Mouse (Mus musculus) G1E-ER4 (cell line): ENCODE results near the gene Vdac1. TPM values are rescaled to one million over a fixed set of nuclear protein-coding genes. Genes with fewer than 3 reads are reported as not detected.

Experiments used
- GATA1 ChIP-seq: IDR thresholded peaks from one replicate; pipeline ENCODE4 v1.8.0; 2012; ENCODE audit warnings: low read length, inconsistent platforms
- polyA plus RNA-seq: library from polyadenylated mRNA; stranded (reverse); fragments of >175 nt; gene quantifications from 2 replicates; pipeline ENCODE4 v1.2.3, GENCODE M21; 2012

Vdac1 gene
- polyA plus RNA-seq, 1 experiment = 55.2 TPM

DNA sequence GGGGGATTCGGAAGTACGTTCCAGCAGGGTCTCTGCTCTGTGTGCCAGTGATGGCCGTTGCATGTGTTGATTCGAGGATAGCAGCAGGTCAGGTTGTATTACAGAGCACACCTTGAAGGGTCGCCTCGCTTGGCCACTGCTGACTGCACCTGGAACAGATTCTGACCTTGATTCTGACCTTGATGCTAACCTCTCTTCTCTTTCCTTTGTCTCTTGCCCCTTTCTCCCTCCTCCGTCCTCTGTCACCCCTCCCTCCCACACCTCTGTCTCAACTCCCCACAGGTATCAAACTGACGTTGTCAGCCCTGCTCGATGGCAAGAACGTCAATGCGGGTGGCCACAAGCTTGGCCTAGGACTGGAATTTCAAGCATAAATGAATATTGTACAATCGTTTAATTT is 27.5 kb downstream of the Vdac1 start:
- no peak for TF ChIP-seq GATA1

DNA sequence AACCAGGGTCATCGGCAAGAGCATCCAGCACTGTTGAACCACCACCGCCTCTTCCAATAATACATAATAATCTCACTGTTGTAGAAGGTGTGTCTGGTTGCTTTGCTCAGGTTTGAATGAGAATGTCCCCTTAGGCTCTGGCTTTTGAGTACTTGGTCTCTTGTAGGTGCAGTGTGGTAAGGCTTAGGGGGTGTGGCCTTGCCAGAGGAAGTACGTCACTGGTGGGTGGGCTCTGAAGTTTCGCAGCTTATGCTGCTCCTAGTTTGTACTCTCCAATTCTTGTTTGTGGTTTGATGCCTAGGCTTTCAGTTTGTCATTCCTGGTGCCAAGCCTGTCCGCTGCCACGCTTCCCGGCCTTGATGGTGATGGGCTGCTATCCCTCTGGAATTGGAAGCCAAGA is 29.3 kb downstream of the Vdac1 start:
- TF ChIP-seq GATA1 = no peak

DNA sequence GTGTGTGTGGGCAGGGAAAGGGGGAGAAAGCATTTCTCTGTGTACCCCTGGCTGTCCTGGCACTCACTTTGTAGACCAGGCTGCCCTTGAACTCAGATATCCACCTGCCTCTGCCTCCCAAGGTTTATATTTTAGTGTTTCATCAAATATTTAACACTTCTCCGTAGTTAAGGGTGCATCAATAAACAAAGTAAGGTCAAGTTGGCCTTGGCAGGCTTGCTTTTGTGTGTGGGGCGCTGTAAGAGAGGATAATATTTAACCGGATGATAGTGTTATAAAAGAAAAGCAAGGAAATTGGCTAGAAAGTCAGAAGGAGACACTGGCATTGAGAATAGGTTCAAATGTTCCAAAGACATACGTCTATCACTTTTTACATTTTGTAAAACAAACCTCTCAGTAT is 33.8 kb downstream of the Vdac1 start:
- TF ChIP-seq GATA1 = no peak

DNA sequence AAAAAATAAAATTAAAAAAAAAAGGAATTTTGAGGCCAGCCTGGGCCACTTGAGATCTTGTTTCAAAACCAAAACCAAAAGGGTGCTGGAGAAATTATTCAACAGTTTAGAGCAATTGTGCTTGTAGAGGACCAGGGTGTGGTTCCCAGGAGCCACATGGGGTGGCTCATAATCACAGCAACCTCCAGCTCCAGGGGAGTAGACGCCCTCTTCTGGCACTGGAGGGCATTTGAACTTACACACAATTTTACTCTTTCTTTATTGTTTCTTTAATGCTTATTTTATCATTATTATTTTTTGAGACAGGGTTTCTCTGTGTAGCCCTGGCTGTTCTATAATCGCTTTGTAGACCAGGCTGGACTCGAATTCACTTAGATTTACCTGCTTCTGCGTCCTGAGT is 34.7 kb downstream of the Vdac1 start:
- no peak for TF ChIP-seq GATA1

DNA sequence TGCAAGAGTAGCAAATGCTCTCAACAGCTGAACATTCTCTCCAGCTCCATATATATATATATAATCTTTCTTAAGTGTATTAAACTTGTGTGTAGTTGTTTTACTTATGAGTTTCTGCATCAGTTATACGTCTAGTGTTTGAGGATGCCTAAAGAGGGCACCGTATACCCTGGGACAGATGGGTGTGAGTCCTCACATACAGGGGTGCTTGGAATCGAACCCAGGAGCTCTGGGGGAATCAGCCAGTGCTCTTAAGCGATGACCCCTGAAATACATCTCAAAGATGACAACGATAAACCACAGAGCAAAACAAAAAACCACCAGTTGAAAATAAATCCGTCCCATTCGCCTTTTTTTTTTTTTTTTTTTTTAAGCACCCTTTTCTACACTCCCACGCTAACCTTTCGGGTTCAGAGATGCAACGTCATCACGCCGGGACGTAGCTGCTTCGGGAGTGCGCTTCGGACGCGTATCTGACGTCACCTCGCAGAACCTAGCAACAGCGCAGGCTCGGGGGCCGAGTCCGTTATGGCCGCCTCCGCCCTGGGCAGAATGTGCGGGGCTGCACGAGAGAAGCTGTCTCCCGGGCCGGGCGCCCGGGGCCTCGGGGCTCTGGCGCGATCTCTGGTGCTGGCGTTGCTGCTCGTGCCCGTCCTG is 35.4 kb downstream of the Vdac1 start, which contains the start of gene 9530068E07Rik:
9530068E07Rik (plus strand) TSS at position 489 of the 657 bp plus-strand sequence.
- no peak for TF ChIP-seq GATA1

DNA sequence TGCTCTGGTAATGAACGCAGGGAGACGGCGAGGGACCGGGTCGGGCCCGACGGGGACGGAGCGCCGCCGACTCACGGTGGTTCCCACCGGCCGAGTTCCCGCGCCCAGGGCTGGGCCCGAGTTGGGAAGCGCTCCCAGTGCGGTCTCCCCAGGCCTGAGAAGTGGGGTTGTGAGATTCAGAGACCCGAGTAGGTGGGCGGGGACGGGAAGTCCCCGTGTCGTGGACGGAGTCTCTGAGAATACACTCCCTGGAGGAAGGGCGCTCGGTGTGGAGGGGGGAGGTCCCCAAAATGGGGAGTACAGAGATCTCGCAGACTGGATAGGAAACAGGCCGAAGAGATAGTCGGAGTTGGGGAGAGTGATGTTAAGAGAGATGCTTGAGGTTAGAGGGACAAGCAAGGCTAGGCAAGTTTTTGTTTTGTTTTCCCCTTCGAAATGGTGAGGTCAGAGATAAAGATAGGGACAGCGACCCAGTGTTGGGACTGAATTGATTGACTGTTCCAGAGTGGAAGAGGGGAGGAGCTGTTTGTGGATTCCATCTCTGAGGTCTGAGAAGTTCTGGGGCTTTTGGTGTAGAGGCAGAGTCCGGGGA is 36.0 kb downstream of the Vdac1 start:
- no peak for TF ChIP-seq GATA1

DNA sequence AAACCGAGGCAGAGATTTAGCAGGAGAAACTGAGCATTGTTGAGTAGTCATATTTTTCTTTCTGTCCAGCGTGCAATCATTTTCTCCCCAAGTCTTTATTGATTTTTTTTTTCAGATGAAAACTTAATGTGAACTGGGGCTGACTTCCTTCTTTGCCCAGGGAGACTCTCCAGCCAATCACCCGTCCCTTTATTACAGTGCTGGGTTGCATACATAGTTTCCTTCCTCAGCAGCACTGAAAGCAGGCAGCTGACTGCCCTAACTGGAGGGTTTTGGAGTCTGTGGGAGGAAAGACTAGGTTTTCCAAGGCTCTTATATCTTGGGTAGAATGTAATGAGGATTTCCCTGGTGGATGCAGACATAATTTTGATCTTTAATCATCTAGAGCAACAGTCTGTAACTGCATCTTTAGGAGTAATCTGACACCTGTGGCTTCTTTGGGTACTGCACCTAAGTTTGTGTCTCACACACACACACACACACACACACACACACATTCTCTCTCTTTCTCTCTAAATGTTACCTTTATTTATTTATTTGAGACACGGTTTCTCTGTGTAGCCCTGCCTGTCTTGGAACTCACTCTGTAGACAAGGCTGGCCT is 36.8 kb downstream of the Vdac1 start:
- TF ChIP-seq GATA1 = no peak

DNA sequence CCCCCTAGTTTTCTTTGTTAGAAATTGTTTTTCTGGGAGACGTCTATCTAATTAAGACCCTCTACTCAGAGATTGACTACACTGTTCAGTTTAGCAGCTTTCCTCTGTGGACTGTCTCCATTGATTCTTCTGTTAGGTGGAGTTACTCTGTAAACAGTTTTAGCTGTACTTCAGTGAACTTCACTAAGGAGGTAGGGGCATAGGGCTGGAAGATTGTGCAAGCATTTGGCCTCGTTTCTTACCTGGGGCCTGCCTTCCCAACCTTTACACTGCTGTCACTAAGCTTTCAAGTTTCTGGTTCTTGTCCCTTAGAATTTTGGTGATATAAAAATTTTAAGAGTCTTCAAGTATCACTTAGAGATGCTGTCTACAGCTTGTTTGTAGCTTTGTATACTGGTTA is 40.8 kb downstream of the Vdac1 start:
- no peak for TF ChIP-seq GATA1

DNA sequence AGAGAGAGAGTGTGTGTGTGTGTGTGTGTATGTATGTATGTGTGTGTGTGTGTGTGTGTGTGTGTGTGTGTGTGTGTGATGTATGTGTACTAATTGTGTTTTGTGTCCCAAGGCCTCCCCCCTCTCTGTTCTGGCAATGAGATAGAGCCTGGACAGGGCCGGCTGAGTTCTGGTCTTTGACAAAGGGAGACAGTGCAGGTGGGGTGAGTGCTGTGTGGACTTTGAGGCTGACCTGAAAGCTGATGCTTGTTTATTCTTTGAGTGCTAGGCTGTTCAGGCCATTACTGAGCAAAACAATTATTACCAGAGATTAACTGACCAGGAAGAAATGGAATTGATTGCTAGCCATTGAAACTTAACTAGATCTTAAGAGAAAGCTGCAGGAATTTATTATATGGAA is 41.9 kb downstream of the Vdac1 start:
- TF ChIP-seq GATA1 = no peak

DNA sequence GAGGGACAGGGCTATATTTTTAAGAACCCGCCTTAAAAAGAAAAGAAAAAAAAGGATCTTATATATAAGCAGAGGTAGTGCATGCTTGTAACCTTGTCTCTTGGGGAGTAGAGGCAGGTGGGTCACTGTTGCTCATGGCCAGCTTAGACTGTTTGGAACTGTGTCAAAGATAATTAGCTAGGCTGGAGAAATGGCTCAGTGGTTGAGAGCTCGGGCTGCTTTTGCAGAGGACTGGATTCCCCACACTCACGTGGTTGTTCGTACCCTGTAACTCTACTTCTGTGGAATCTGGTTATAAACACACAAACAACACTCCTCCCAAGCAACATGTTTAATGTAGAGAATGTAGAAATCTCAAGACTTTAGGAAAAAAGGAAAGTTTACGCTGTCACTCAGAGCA is 43.5 kb downstream of the Vdac1 start:
- TF ChIP-seq GATA1 = no peak

DNA sequence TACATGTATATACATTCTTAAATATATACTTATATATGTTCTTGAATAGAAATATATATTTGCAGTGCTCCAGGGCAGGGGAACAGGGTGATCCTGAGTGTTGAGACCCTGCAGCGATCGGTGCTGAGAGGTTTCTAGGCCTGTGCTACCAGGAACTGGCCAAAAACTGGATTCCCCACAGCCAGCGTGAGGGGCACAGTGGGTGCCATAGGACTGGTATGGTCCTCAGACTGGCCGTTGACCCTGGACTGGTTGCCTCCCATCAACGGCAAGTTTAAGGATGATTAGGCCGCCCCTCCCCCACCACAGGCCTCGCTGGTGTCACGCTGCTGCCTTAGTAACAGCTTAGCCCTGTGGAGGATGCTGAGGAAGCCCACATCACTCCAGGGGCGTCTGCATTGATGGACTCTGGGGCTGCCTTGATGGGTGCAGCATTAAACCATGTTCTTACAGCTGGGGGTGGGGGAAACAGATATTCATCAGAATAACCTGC is 44.6 kb downstream of the Vdac1 start:
- TF ChIP-seq GATA1 = no peak

DNA sequence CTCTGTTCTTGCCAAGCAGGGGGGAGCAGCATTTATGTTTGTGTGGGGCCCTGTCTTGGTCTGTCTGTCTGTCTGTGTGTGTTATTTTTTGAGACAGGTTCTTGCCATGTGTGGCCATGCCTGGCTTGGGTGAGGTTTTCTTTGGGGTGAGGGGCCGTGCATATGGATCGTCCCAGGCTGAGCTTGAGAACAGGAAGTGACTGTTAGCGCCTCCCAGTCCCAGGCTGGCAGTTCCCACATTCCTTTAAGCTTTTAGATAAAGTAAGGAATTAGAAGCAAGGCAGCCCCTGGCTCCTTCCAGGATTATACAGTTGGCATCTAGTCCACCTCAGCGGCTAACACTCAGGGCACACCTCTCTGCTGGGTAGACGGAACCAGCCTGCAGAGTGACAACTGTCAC is 48.7 kb downstream of the Vdac1 start:
- TF ChIP-seq GATA1 = no peak

DNA sequence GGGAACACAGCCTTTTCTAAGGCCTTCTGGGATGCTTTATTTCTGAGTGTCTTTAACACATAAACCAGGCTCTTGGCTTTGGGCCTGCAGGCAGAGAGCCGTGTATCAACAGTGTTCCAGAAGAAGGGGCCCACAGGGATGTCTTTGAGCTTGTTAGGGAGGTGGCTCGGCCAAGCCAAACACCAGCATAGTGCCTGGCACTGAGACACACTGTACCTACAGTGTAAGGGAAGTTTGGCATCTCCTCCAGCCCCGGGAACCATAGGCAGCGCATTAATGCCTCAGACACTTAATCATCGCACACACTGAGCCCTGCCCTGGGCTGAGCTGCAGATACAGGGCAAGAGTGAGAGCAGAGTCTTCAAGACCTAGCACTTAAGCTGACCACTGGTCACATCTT is 57.7 kb downstream of the Vdac1 start:
- no peak for TF ChIP-seq GATA1

DNA sequence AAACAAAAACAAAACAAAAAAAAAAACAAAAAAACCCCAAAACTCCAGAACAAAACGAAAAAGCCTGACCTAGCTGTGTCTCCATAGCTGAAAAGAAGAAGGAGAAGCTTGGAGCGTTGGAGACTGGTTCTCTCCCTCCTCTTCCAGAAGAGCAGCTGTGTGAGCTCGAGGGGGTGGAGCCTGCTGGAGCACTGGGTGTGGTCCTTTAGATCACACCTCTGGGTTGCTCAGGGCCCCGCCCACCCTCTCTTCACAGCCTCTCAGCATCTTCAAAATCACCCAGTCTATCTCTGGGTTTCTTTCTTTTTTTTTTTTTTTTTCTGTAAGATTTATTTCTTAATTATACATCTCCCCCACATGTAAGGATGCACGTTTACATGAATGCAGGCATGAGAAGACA is 58.6 kb downstream of the Vdac1 start:
- TF ChIP-seq GATA1 = no peak

DNA sequence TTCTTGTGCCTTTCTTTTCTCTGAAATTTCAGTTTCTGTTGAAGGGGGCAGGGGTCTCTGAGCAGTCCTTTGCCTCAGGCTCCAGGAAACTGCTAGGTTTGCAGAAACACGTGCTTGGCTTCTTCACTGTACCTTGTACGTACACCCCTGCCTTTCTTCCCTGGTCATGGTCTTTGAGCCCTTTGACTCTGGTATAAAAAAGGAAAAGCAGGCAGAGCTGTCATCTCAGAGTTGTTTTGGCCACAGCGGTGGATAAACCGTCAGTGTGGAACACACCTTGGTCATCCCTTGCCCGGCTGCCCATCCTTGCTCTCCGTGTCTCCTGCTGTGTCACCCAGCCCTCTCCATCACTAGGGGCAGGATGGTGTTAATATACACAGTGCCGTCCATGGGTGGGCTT is 59.2 kb downstream of the Vdac1 start:
- no peak for TF ChIP-seq GATA1

DNA sequence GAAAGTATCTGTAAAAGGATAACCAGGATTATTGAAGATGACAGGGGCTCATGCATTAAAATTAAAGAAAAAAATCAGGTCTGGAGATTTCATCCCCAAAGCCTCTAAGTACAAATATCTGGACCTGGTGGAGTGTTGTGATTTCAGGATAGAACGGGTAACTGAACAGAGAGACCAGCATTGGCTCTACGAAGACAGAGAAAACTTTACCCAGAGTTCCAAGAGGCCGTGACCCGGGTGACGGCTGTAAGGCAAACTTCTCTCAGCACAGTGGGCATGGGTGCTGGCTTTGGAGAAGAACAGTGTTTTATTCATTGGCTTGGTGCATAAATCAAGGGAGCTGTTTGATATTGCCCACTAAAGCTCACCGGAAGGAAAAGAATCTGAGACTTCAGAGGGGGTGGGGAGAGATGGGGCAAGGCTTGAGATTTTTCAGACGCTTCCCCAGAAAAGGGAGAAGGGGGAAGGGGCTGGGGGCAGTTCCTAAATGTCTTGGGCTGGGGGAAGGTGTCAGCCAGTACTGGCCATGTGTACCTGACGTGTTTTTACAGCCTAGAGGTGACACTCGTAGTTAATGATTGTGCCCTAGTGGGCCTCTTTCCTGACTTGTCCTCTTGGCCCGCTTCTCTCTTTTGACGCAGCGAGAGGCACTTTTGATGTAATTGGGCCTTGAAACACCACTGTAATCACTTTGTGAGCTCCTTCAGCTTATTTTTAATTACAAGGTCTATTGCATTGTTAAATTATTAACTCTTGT is 59.8 kb downstream of the Vdac1 start:
- TF ChIP-seq GATA1 = no peak

DNA sequence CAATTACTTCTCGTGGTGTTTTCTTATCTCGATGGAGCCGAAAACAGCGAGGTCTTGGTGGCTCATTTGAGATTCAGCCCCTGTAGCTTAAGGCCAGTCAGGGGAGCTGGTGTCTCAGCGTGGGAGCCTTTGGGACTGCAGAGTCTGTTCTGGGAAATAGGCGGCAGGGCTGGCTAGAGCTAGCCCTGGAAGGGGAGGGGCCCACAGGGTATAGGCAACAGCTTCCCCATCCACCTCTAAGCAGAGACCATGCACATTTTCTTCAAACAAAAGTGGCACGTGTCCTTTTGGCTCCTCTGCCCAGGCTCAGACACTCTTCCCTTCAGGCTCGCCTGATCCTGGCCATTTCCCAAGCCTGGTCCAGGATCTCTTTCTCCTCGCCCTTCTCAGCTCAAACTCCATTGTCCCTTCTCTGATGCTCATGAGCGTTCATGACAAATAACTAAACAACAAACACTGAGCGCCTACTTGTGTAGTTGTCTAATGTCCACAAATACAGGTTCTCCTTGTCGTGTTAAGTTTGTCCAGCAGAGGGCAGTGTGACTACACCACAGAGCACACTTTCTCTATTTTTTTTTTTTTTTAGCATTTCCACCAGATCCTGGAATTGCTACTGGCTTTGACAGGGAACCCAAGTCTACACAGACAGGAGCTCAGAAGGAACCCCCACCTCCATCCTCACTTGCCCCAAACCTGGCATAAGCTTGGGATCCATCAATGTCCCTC is 60.6 kb downstream of the Vdac1 start:
- no peak for TF ChIP-seq GATA1
